Mouse (Mus musculus) megakaryocyte, embryonic 14.5 days (primary cell): ENCODE data around the gene Zfp473.

Experiments
- FLI1 ChIP-seq: IDR thresholded peaks from 2 replicates; pipeline ENCODE4 v1.6.1; 2012; ENCODE audit warnings: low read length, inconsistent platforms, mixed read lengths
- GATA1 ChIP-seq: IDR thresholded peaks from 3 replicates; pipeline ENCODE4 v1.6.1; 2012; ENCODE audit warnings: mixed read lengths, low read length, inconsistent platforms, borderline replicate concordance

- TF ChIP-seq GATA1 (no peak), FLI1 (no peak)
These were observed 67.2 kb downstream of the Zfp473 start for GRCm38 (mm10) chr7:44683656-44684055.
